Mouse (Mus musculus): Measurements from ENCODE around the gene Wdr53. TPM values are rescaled to one million over a fixed set of nuclear protein-coding genes. Genes with fewer than 3 reads are reported as not detected.

Wdr53 gene
- total and polyA plus RNA-seq, 2 experiments from 2014 or later, result 5.8 to 10.3 TPM

GRCm38 (mm10) chr16:32303886-32304285, 56.9 kb downstream of the Wdr53 start:
- H3K4me2 ChIP-seq (ENCODE audit: low read depth, low read length), result no peak overlapping the region
- whole genome bisulfite sequencing, result 81% methylated on average over 7 of the region's 7 CpGs
- TF ChIP-seq EP300 (IDR thresholded peaks at IDR 0.05; ENCODE audit: low read depth), result no peak
- TF ChIP-seq CTCF (IDR thresholded peaks at IDR 0.05; ENCODE audit: low read depth), result no peak

More at GRCm38 (mm10) chr16:32303886-32304285, 56.9 kb downstream of the Wdr53 start:
- ATAC-seq (ENCODE audit: insufficient read depth, low read depth), result no peak
- no peaks in the 10 kb centered on the region for H3K4me1 ChIP-seq (ENCODE audit: control insufficient read depth, insufficient read depth)
- H3K9me3 ChIP-seq (replicated peaks; ENCODE audit: control insufficient read depth, low read length), result no peaks in the 10 kb centered on the region
- DNase-seq (ENCODE audit: low spot score), result no peak
- H3K27me3 ChIP-seq (ENCODE audit: control insufficient read depth, insufficient read depth, low read length), result no peaks in the 10 kb centered on the region
- H3K4me3 ChIP-seq (ENCODE audit: low read depth, low read length), result no peak overlapping the region
- peaks cover 20% of the 10 kb centered on the region for H3K36me3 ChIP-seq (replicated peaks; ENCODE audit: control insufficient read depth, insufficient read depth, low read length)
- H3K9ac ChIP-seq (replicated peaks; ENCODE audit: low read depth, low read length), result no peak overlapping the region
- no peak overlapping the region for H3K27ac ChIP-seq (ENCODE audit: low read depth)

MicroRNAs within 50 kb of the gene (microRNA counts, 519-probe panel; counts per million panel counts)
- microRNA mmu-miR-1946a, result not detected

Small RNAs within 50 kb of the gene (microRNA-seq; reads per million reads assigned to microRNA genes)
- gene Mir1946a, result not detected

Other genes starting within 250 kb of the Wdr53 start
- 10.5 and 16.6 TPM in 2 replicates for gene Senp5, start 243.9 kb upstream of the Wdr53 start, total RNA-seq (2014; rRNA removed; ENCODE audit: low replicate concordance)
- 5.6 and 6.1 TPM in 2 replicates for gene Senp5, start 243.9 kb upstream of the Wdr53 start, polyA plus RNA-seq (2015; fragmentation: Nextera tagmentation; extraction: Ambion mirVana)
- gene Pak2, start 167.9 kb upstream of the Wdr53 start, total RNA-seq (2014; rRNA removed; ENCODE audit: low replicate concordance), result 21.3 and 25.8 TPM in 2 replicates
- gene Pak2, start 167.9 kb upstream of the Wdr53 start, polyA plus RNA-seq (2015; fragmentation: Nextera tagmentation; extraction: Ambion mirVana), result 16.3 and 19.1 TPM in 2 replicates
- gene Pigx, start 147.5 kb upstream of the Wdr53 start, total RNA-seq (2014; rRNA removed; ENCODE audit: low replicate concordance), result 35.8 and 44.9 TPM in 2 replicates
- gene Pigx, start 147.5 kb upstream of the Wdr53 start, polyA plus RNA-seq (2015; fragmentation: Nextera tagmentation; extraction: Ambion mirVana), result 61.0 and 63.7 TPM in 2 replicates
- 4.2 and 12.1 TPM in 2 replicates for gene Cep19, start 147.4 kb upstream of the Wdr53 start, total RNA-seq (2014; rRNA removed; ENCODE audit: low replicate concordance)
- gene Cep19, start 147.4 kb upstream of the Wdr53 start, polyA plus RNA-seq (2015; fragmentation: Nextera tagmentation; extraction: Ambion mirVana), result 19.6 and 20.1 TPM in 2 replicates
- 13.4 and 16.6 TPM in 2 replicates for gene Nrros, start 81.6 kb upstream of the Wdr53 start, total RNA-seq (2014; rRNA removed; ENCODE audit: low replicate concordance)
- 6.1 and 6.8 TPM in 2 replicates for gene Nrros, start 81.6 kb upstream of the Wdr53 start, polyA plus RNA-seq (2015; fragmentation: Nextera tagmentation; extraction: Ambion mirVana)
- gene Bex6, start 67.4 kb upstream of the Wdr53 start, total RNA-seq (2014; rRNA removed; ENCODE audit: low replicate concordance), result not detected in 2 replicates
- gene Bex6, start 67.4 kb upstream of the Wdr53 start, polyA plus RNA-seq (2015; fragmentation: Nextera tagmentation; extraction: Ambion mirVana), result not detected in 2 replicates
- gene Fbxo45, start 69 bp upstream of the Wdr53 start, total RNA-seq (2014; rRNA removed; ENCODE audit: low replicate concordance), result 9.8 and 13.7 TPM in 2 replicates
- 5.1 and 5.8 TPM in 2 replicates for gene Fbxo45, start 69 bp upstream of the Wdr53 start, polyA plus RNA-seq (2015; fragmentation: Nextera tagmentation; extraction: Ambion mirVana)
- gene Smco1, start 24.2 kb downstream of the Wdr53 start, total RNA-seq (2014; rRNA removed; ENCODE audit: low replicate concordance), result 0.15 and 0.31 TPM in 2 replicates
- 2.8 and 3.1 TPM in 2 replicates for gene Smco1, start 24.2 kb downstream of the Wdr53 start, polyA plus RNA-seq (2015; fragmentation: Nextera tagmentation; extraction: Ambion mirVana)
- gene Rnf168, start 30.2 kb downstream of the Wdr53 start, total RNA-seq (2014; rRNA removed; ENCODE audit: low replicate concordance), result 19.1 and 30.1 TPM in 2 replicates
- 14.1 and 14.8 TPM in 2 replicates for gene Rnf168, start 30.2 kb downstream of the Wdr53 start, polyA plus RNA-seq (2015; fragmentation: Nextera tagmentation; extraction: Ambion mirVana)
- gene Ubxn7, start 85.0 kb downstream of the Wdr53 start, total RNA-seq (2014; rRNA removed; ENCODE audit: low replicate concordance), result 7.3 and 11.4 TPM in 2 replicates
- 11.5 and 12.0 TPM in 2 replicates for gene Ubxn7, start 85.0 kb downstream of the Wdr53 start, polyA plus RNA-seq (2015; fragmentation: Nextera tagmentation; extraction: Ambion mirVana)
- not detected in 2 replicates for gene Tm4sf19, start 153.3 kb downstream of the Wdr53 start, total RNA-seq (2014; rRNA removed; ENCODE audit: low replicate concordance)
- gene Tm4sf19, start 153.3 kb downstream of the Wdr53 start, polyA plus RNA-seq (2015; fragmentation: Nextera tagmentation; extraction: Ambion mirVana), result not detected in 2 replicates
- 11.1 and 18.1 TPM in 2 replicates for gene Tctex1d2, start 172.5 kb downstream of the Wdr53 start, total RNA-seq (2014; rRNA removed; ENCODE audit: low replicate concordance)
- 26.8 and 30.3 TPM in 2 replicates for gene Tctex1d2, start 172.5 kb downstream of the Wdr53 start, polyA plus RNA-seq (2015; fragmentation: Nextera tagmentation; extraction: Ambion mirVana)
- gene Pcyt1a, start 183.7 kb downstream of the Wdr53 start, total RNA-seq (2014; rRNA removed; ENCODE audit: low replicate concordance), result 50.3 and 54.2 TPM in 2 replicates
- 45.3 and 45.4 TPM in 2 replicates for gene Pcyt1a, start 183.7 kb downstream of the Wdr53 start, polyA plus RNA-seq (2015; fragmentation: Nextera tagmentation; extraction: Ambion mirVana)
- gene Slc51a, start 240.7 kb downstream of the Wdr53 start, total RNA-seq (2014; rRNA removed; ENCODE audit: low replicate concordance), result 1.7 and 2.6 TPM in 2 replicates
- gene Slc51a, start 240.7 kb downstream of the Wdr53 start, polyA plus RNA-seq (2015; fragmentation: Nextera tagmentation; extraction: Ambion mirVana), result 1.9 and 3.2 TPM in 2 replicates
- gene Zdhhc19, start 249.0 kb downstream of the Wdr53 start, total RNA-seq (2014; rRNA removed; ENCODE audit: low replicate concordance), result not detected in 2 replicates
- not detected in 2 replicates for gene Zdhhc19, start 249.0 kb downstream of the Wdr53 start, polyA plus RNA-seq (2015; fragmentation: Nextera tagmentation; extraction: Ambion mirVana)

All from heart, postnatal 0 days (tissue).